Mouse (Mus musculus): ENCODE results near the gene Tmem63a. TPM values are rescaled to one million over a fixed set of nuclear protein-coding genes. Genes with fewer than 3 reads are reported as not detected.

The Tmem63a gene
- polyA plus RNA-seq, 1 experiment from 2014 or later = 0.71 TPM

DNA sequence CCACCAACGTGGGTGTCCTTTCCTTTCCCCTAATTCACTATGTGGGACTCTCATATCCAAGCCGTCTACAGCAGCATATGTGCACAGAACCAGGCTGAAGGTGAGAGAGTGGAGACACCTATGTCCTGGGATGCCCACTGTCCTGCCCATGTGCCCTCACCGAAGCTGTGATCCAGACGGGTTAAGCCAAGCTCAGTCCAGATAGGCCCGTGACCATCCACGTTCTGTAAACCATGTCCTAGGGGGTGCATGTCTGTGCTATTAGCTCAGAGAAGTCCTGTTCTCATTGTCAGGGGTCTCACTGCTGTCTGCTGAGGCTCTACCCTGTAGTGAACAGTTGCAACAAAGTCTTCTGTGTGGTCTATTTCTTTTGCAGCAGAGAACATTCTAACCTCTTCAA is 65.7 kb downstream of the Tmem63a start:
- no peak overlapping the region for H3K27ac ChIP-seq (ENCODE audit: low read depth, low read length)
- no peaks in the 10 kb centered on the region for H3K36me3 ChIP-seq (ENCODE audit: control insufficient read depth, insufficient read depth, low read length)
- no peak overlapping the region for H3K4me2 ChIP-seq (ENCODE audit: low read depth, low read length)
- no peak for ATAC-seq (ENCODE audit: low read depth)
- H3K4me3 ChIP-seq (ENCODE audit: low read depth, low read length) = no peak overlapping the region
- no peak overlapping the region for H3K9ac ChIP-seq (replicated peaks; ENCODE audit: low read depth, low read length)
- no peaks in the 10 kb centered on the region for H3K27me3 ChIP-seq (ENCODE audit: control insufficient read depth, insufficient read depth, low read length)
- 81% methylated on average over 6 of the region's 6 CpGs for WGBS
- no peaks in the 10 kb centered on the region for H3K4me1 ChIP-seq (ENCODE audit: control insufficient read depth, insufficient read depth, low read length)
- no peaks in the 10 kb centered on the region for H3K9me3 ChIP-seq (ENCODE audit: control insufficient read depth, low read length)

GRCm38 (mm10) chr1:181008266-181008665 is 66.1 kb downstream of the Tmem63a start:
- Histone ChIP-seq H3K27me3 (ENCODE audit: control insufficient read depth, insufficient read depth, low read length) (no peaks in the 10 kb centered on the region), H3K36me3 (ENCODE audit: control insufficient read depth, insufficient read depth, low read length) (no peaks in the 10 kb centered on the region), H3K27ac (ENCODE audit: low read depth, low read length) (no peak overlapping the region), H3K9ac (replicated peaks; ENCODE audit: low read depth, low read length) (no peak overlapping the region), H3K4me2 (ENCODE audit: low read depth, low read length) (no peak overlapping the region), H3K9me3 (ENCODE audit: control insufficient read depth, low read length) (no peaks in the 10 kb centered on the region), H3K4me1 (ENCODE audit: control insufficient read depth, insufficient read depth, low read length) (no peaks in the 10 kb centered on the region), H3K4me3 (ENCODE audit: low read depth, low read length) (no peak overlapping the region)
- no peak for ATAC-seq (ENCODE audit: low read depth)
- WGBS = 93% methylated on average over 2 of the region's 2 CpGs

DNA sequence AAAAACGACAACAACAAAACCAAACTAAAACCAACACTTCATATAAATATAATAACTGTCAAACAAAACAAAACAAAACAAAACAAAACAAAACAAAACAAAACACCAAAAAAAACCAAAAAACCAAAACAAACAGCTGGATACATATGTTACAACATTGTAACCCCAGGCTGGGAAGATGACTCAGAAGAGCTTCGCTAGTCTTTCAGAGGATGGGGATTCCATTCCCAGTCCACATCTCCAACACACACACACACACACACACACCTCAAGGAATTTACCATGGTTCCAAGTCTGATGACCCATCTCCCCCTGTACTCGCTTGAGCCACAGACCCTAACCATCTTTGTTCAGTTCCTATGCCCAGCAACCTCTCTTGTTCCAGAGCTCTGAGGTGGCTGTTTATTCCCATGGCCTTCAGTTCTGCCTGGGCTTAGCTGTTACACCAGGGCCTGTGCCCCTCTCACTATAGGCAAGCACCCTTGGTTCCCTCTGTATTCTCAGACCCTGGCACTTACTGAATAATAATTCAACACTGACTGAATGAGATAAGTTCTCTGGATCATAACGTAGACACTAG is 67.0 kb downstream of the Tmem63a start:
- Histone ChIP-seq H3K36me3 (ENCODE audit: control insufficient read depth, insufficient read depth, low read length) (no peaks in the 10 kb centered on the region), H3K9ac (replicated peaks; ENCODE audit: low read depth, low read length) (no peak overlapping the region), H3K9me3 (ENCODE audit: control insufficient read depth, low read length) (no peaks in the 10 kb centered on the region), H3K4me2 (ENCODE audit: low read depth, low read length) (no peak overlapping the region), H3K4me3 (ENCODE audit: low read depth, low read length) (no peak overlapping the region), H3K4me1 (ENCODE audit: control insufficient read depth, insufficient read depth, low read length) (no peaks in the 10 kb centered on the region), H3K27me3 (ENCODE audit: control insufficient read depth, insufficient read depth, low read length) (no peaks in the 10 kb centered on the region), H3K27ac (ENCODE audit: low read depth, low read length) (no peak overlapping the region)
- WGBS = 93% methylated on average over 4 of the region's 4 CpGs
- ATAC-seq (ENCODE audit: low read depth) = no peak

DNA sequence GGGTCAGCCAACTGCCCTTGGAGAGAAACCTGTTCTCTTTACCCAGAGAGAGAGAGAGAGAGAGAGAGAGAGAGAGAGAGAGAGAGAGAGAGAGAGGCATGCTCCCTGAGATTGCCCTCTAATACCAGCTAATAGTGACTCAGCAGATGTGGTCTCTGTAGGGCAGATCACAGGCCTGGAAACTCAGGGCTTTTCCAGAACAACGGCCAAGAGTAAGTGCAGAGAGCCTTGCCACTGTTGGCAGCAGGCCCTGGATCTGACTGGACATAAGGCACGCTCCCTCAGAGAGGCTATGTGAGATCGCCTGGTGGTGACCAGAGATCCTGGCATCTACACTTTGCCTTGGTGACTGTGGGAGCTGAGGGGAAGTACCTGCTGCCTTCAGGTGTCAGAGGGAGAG is 67.6 kb downstream of the Tmem63a start:
- Histone ChIP-seq H3K4me3 (ENCODE audit: low read depth, low read length) (no peak overlapping the region), H3K9ac (replicated peaks; ENCODE audit: low read depth, low read length) (no peak overlapping the region), H3K9me3 (ENCODE audit: control insufficient read depth, low read length) (no peaks in the 10 kb centered on the region), H3K27me3 (ENCODE audit: control insufficient read depth, insufficient read depth, low read length) (no peaks in the 10 kb centered on the region), H3K4me2 (ENCODE audit: low read depth, low read length) (no peak overlapping the region), H3K27ac (ENCODE audit: low read depth, low read length) (no peak overlapping the region), H3K36me3 (ENCODE audit: control insufficient read depth, insufficient read depth, low read length) (no peaks in the 10 kb centered on the region), H3K4me1 (ENCODE audit: control insufficient read depth, insufficient read depth, low read length) (no peaks in the 10 kb centered on the region)
- WGBS = 70% methylated on average over 3 of the region's 3 CpGs
- no peak for ATAC-seq (ENCODE audit: low read depth)

DNA sequence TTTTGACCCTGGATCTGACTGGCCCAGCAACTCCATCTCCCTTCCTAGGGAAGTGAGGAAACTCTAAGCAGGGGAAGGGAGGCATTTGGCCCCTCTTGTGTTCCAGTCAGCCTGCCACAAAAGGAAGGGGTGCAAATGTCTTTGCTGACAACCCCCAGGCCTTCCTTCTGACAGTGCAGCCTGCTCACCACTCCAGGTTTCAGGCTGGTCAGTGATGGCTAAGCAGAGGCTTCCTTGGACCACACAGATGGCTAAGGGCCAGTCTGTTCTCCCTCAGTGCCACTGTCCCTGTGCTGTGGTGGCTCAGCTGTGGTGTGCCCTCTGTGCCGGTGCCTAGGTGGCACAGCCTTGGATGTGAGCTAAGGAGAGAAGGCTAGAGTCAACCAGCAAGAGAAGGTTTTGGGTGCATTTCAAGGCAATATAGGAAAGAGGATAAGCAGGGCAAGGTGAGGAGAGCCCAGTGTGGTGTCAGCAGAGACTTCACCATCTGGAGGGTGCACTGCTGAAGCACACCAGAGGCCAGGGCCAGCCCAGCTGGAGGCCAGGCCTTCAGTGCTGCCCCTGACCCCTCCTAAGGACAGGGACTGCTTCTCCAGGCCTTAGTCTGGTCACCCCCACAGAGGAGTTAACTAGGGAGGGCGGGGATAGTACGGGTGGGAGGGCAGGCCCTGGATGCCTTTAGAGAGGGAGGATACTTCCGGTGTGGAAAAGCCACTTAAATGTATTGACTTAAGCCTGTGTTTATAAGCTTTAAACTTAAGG is 68.2 kb downstream of the Tmem63a start:
- Histone ChIP-seq H3K4me2 (ENCODE audit: low read depth, low read length) (no peak overlapping the region), H3K36me3 (ENCODE audit: control insufficient read depth, insufficient read depth, low read length) (no peaks in the 10 kb centered on the region), H3K9me3 (ENCODE audit: control insufficient read depth, low read length) (no peaks in the 10 kb centered on the region), H3K9ac (replicated peaks; ENCODE audit: low read depth, low read length) (no peak overlapping the region), H3K27ac (ENCODE audit: low read depth, low read length) (no peak overlapping the region), H3K4me3 (ENCODE audit: low read depth, low read length) (no peak overlapping the region), H3K4me1 (ENCODE audit: control insufficient read depth, insufficient read depth, low read length) (no peaks in the 10 kb centered on the region), H3K27me3 (ENCODE audit: control insufficient read depth, insufficient read depth, low read length) (no peaks in the 10 kb centered on the region)
- 62% methylated on average over 4 of the region's 4 CpGs for WGBS
- no peak for ATAC-seq (ENCODE audit: low read depth)

- ATAC-seq (ENCODE audit: low read depth) = no peak
- H3K4me1 ChIP-seq (ENCODE audit: control insufficient read depth, insufficient read depth, low read length) = 0 out of 2 replicates have a peak, but pooled peaks cover 8% of the 10 kb centered on the region
- H3K9ac ChIP-seq (replicated peaks; ENCODE audit: low read depth, low read length) = no peak overlapping the region
- H3K27me3 ChIP-seq (ENCODE audit: control insufficient read depth, insufficient read depth, low read length) = no peaks in the 10 kb centered on the region
- WGBS = 39% methylated on average over 5 of the region's 5 CpGs
- no peak overlapping the region for H3K4me3 ChIP-seq (ENCODE audit: low read depth, low read length)
- H3K27ac ChIP-seq (ENCODE audit: low read depth, low read length) = no peak overlapping the region
- H3K9me3 ChIP-seq (ENCODE audit: control insufficient read depth, low read length) = no peaks in the 10 kb centered on the region
- no peaks in the 10 kb centered on the region for H3K36me3 ChIP-seq (ENCODE audit: control insufficient read depth, insufficient read depth, low read length)
- no peak overlapping the region for H3K4me2 ChIP-seq (ENCODE audit: low read depth, low read length)
Observed at GRCm38 (mm10) chr1:181011601-181012000, 69.5 kb downstream of the Tmem63a start.

DNA sequence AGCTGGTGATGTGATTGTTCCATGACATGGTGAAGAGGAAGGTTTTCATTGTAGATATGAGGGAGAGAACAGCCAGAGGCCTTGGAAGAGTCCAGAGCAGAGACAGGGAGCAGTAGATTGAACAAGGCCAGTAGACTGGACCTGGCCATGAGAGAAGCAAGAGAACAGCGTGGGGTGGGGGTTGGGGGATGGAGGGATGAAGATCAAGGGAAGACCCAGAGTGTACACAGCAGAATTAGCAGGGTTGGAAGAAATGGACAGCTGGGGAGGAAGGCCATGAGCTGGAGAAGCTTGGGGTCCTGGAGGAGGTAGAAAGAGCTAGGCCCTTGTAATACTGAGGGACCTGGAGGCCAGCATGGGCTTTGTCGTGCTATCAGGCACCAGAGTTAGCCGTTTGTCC is 70.3 kb downstream of the Tmem63a start:
- no peaks in the 10 kb centered on the region for H3K9me3 ChIP-seq (ENCODE audit: control insufficient read depth, low read length)
- ATAC-seq (ENCODE audit: low read depth) = no peak
- no peak overlapping the region for H3K4me2 ChIP-seq (ENCODE audit: low read depth, low read length)
- H3K4me3 ChIP-seq (ENCODE audit: low read depth, low read length) = no peak overlapping the region
- no peaks in the 10 kb centered on the region for H3K27me3 ChIP-seq (ENCODE audit: control insufficient read depth, insufficient read depth, low read length)
- 79% methylated on average over 3 of the region's 3 CpGs for WGBS
- no peak overlapping the region for H3K9ac ChIP-seq (replicated peaks; ENCODE audit: low read depth, low read length)
- no peaks in the 10 kb centered on the region for H3K36me3 ChIP-seq (ENCODE audit: control insufficient read depth, insufficient read depth, low read length)
- H3K4me1 ChIP-seq (ENCODE audit: control insufficient read depth, insufficient read depth, low read length) = 0 out of 2 replicates have a peak, but pooled peaks cover 10% of the 10 kb centered on the region
- H3K27ac ChIP-seq (ENCODE audit: low read depth, low read length) = no peak overlapping the region

DNA sequence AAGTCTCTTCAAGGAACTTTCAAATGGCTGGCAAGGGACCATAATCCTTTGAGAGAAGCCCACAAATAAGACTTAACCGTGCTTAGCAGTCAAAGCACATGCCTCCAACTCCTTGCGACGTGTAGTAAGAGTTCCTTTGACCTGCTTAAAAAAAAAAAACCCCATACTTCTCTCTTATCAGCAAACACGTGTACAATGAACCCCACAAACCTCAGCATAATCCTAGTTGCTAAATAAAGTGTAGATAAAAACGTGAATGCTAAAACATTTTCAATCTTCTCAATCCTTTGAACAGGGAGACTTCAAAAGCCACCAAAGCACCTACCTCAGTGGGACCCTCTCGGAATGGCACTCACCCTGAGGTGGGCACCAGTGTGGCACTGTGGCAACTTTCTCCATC is 71.3 kb downstream of the Tmem63a start:
- Histone ChIP-seq H3K4me3 (ENCODE audit: low read depth, low read length) (no peak overlapping the region), H3K27me3 (ENCODE audit: control insufficient read depth, insufficient read depth, low read length) (no peaks in the 10 kb centered on the region), H3K4me2 (ENCODE audit: low read depth, low read length) (no peak overlapping the region), H3K27ac (ENCODE audit: low read depth, low read length) (no peak overlapping the region), H3K9me3 (ENCODE audit: control insufficient read depth, low read length) (no peaks in the 10 kb centered on the region), H3K4me1 (ENCODE audit: control insufficient read depth, insufficient read depth, low read length) (0 out of 2 replicates have a peak, but pooled peaks cover 13% of the 10 kb centered on the region), H3K36me3 (ENCODE audit: control insufficient read depth, insufficient read depth, low read length) (no peaks in the 10 kb centered on the region), H3K9ac (replicated peaks; ENCODE audit: low read depth, low read length) (no peak overlapping the region)
- no peak for ATAC-seq (ENCODE audit: low read depth)
- WGBS = 82% methylated on average over 6 of the region's 6 CpGs

DNA sequence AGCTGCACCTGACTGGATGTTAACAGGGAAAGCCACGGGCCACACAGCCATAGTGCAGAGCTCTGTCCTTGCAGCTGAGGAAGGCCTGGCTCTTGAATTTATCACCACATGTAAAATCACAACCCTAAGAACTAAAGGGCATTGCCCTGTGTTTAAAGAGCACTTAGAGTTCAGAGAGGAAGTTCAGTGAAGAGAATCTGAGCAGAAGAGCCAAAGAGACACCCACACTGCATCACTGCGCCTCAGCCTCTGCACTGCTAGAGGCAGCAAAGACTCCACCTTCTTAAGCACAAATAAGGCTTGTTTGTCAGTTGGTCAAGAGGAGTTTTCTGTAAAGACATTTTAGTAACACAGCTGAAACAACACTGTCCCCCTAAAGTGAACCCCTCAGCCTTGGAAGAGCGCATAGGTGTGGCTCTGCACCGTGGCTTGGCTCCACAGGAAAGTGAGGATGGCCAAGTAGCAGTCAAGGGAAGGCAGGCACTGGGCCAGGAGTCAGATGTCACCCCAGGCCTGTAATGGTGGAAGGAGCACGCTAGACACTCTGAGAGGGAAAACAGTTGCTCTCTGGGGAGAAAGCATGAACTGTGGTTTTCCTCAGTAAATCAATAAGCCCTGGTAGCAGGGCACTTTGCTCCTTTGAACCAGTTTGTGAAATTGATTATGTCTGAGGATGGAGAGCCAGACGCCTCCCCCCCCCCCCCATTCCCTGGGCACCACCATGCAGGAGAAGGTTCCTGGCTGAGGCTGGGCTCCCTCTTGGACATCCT is 72.8 kb downstream of the Tmem63a start:
- no peak overlapping the region for H3K4me2 ChIP-seq (ENCODE audit: low read depth, low read length)
- no peaks in the 10 kb centered on the region for H3K27me3 ChIP-seq (ENCODE audit: control insufficient read depth, insufficient read depth, low read length)
- H3K4me1 ChIP-seq (ENCODE audit: control insufficient read depth, insufficient read depth, low read length) = 0 out of 2 replicates have a peak, but pooled peaks cover 13% of the 10 kb centered on the region
- 73% methylated on average over 6 of the region's 6 CpGs for WGBS
- no peaks in the 10 kb centered on the region for H3K9me3 ChIP-seq (ENCODE audit: control insufficient read depth, low read length)
- no peak for ATAC-seq (ENCODE audit: low read depth)
- H3K36me3 ChIP-seq (ENCODE audit: control insufficient read depth, insufficient read depth, low read length) = no peaks in the 10 kb centered on the region
- no peak overlapping the region for H3K9ac ChIP-seq (replicated peaks; ENCODE audit: low read depth, low read length)
- H3K4me3 ChIP-seq (ENCODE audit: low read depth, low read length) = no peak overlapping the region
- no peak overlapping the region for H3K27ac ChIP-seq (ENCODE audit: low read depth, low read length)
